Mouse (Mus musculus): Measurements from ENCODE around the gene Gm20388. TPM values are rescaled to one million over a fixed set of nuclear protein-coding genes. Genes with fewer than 3 reads are reported as not detected.

The Gm20388 gene
- polyA plus RNA-seq, 1 experiment from 2014 or later, result 47.1 TPM

- Histone ChIP-seq H3K4me3 (ENCODE audit: inconsistent target) (no peak overlapping the region), H3K79me2 (ENCODE audit: inconsistent target) (no peaks in the 10 kb centered on the region), H3K36me3 (ENCODE audit: inconsistent target) (no peaks in the 10 kb centered on the region), H3K27ac (no peak overlapping the region)
- 28% methylated on average over 6 of the region's 7 CpGs for WGBS (ENCODE audit: missing documents)
These were observed 2808.9 kb downstream of the Gm20388 start for GRCm38 (mm10) chr8:122719500-122720065.

- WGBS (ENCODE audit: missing documents), result 23% methylated on average over 25 of the region's 25 CpGs
- H3K4me3 ChIP-seq (ENCODE audit: inconsistent target), result no peak overlapping the region
- H3K36me3 ChIP-seq (ENCODE audit: inconsistent target), result no peaks in the 10 kb centered on the region
- H3K79me2 ChIP-seq (ENCODE audit: inconsistent target), result no peaks in the 10 kb centered on the region
- no peak overlapping the region for H3K27ac ChIP-seq
These were observed 2809.6 kb downstream of the Gm20388 start for GRCm38 (mm10) chr8:122720070-122720729.

GRCm38 (mm10) chr8:122720811-122721640 is 2810.4 kb downstream of the Gm20388 start:
- Histone ChIP-seq H3K79me2 (ENCODE audit: inconsistent target) (no peaks in the 10 kb centered on the region), H3K36me3 (ENCODE audit: inconsistent target) (no peaks in the 10 kb centered on the region), H3K27ac (no peak overlapping the region), H3K4me3 (ENCODE audit: inconsistent target) (no peak overlapping the region)
- WGBS (ENCODE audit: missing documents), result 34% methylated on average over 14 of the region's 14 CpGs

GRCm38 (mm10) chr8:122725187-122725586 is 2814.5 kb downstream of the Gm20388 start:
- 93% methylated on average over 6 of the region's 6 CpGs for WGBS (ENCODE audit: missing documents)
- Histone ChIP-seq H3K79me2 (ENCODE audit: inconsistent target) (no peaks in the 10 kb centered on the region), H3K27ac (no peak overlapping the region), H3K36me3 (ENCODE audit: inconsistent target) (no peaks in the 10 kb centered on the region), H3K4me3 (ENCODE audit: inconsistent target) (no peak overlapping the region)

- no peaks in the 10 kb centered on the region for H3K36me3 ChIP-seq (ENCODE audit: inconsistent target)
- H3K79me2 ChIP-seq (ENCODE audit: inconsistent target), result no peaks in the 10 kb centered on the region
- no peak overlapping the region for H3K27ac ChIP-seq
- no peak overlapping the region for H3K4me3 ChIP-seq (ENCODE audit: inconsistent target)
- 84% methylated on average over 2 of the region's 2 CpGs for WGBS (ENCODE audit: missing documents)
These were observed 2816.1 kb downstream of the Gm20388 start for GRCm38 (mm10) chr8:122726789-122727188.

- Histone ChIP-seq H3K36me3 (ENCODE audit: inconsistent target) (no peaks in the 10 kb centered on the region), H3K27ac (no peak overlapping the region), H3K4me3 (ENCODE audit: inconsistent target) (no peak overlapping the region), H3K79me2 (ENCODE audit: inconsistent target) (no peaks in the 10 kb centered on the region)
- 59% methylated on average over 5 of the region's 5 CpGs for WGBS (ENCODE audit: missing documents)
These were observed 2816.8 kb downstream of the Gm20388 start for GRCm38 (mm10) chr8:122727412-122727811.

GRCm38 (mm10) chr8:122728630-122729029 is 2818.0 kb downstream of the Gm20388 start:
- H3K27ac ChIP-seq, result no peak overlapping the region
- no peaks in the 10 kb centered on the region for H3K36me3 ChIP-seq (ENCODE audit: inconsistent target)
- no peak overlapping the region for H3K4me3 ChIP-seq (ENCODE audit: inconsistent target)
- WGBS (ENCODE audit: missing documents), result 97% methylated on average over 3 of the region's 3 CpGs
- H3K79me2 ChIP-seq (ENCODE audit: inconsistent target), result no peaks in the 10 kb centered on the region

- Histone ChIP-seq H3K79me2 (ENCODE audit: inconsistent target) (no peaks in the 10 kb centered on the region), H3K36me3 (ENCODE audit: inconsistent target) (no peaks in the 10 kb centered on the region), H3K27ac (no peak overlapping the region), H3K4me3 (ENCODE audit: inconsistent target) (no peak overlapping the region)
- WGBS (ENCODE audit: missing documents), result 67% methylated on average over 3 of the region's 3 CpGs
These were observed 2824.5 kb downstream of the Gm20388 start for GRCm38 (mm10) chr8:122735110-122735509.

GRCm38 (mm10) chr8:122735542-122736473 is 2825.2 kb downstream of the Gm20388 start:
- 21% methylated on average over 19 of the region's 19 CpGs for WGBS (ENCODE audit: missing documents)
- Histone ChIP-seq H3K27ac (no peak overlapping the region), H3K4me3 (ENCODE audit: inconsistent target) (no peak overlapping the region), H3K79me2 (ENCODE audit: inconsistent target) (no peaks in the 10 kb centered on the region), H3K36me3 (ENCODE audit: inconsistent target) (no peaks in the 10 kb centered on the region)

GRCm38 (mm10) chr8:122736623-122737022 is 2826.0 kb downstream of the Gm20388 start:
- no peak overlapping the region for H3K27ac ChIP-seq
- 82% methylated on average over 10 of the region's 11 CpGs for WGBS (ENCODE audit: missing documents)

GRCm38 (mm10) chr8:122737071-122737470 is 2826.4 kb downstream of the Gm20388 start:
- no peaks in the 10 kb centered on the region for H3K79me2 ChIP-seq (ENCODE audit: inconsistent target)
- WGBS (ENCODE audit: missing documents), result 75% methylated on average over 4 of the region's 4 CpGs
- no peak overlapping the region for H3K27ac ChIP-seq

More at GRCm38 (mm10) chr8:122736623-122737022, 2826.0 kb downstream of the Gm20388 start:
- H3K4me3 ChIP-seq (ENCODE audit: inconsistent target), result no peak overlapping the region
- no peaks in the 10 kb centered on the region for H3K79me2 ChIP-seq (ENCODE audit: inconsistent target)
- no peaks in the 10 kb centered on the region for H3K36me3 ChIP-seq (ENCODE audit: inconsistent target)

GRCm38 (mm10) chr8:122737886-122738285 is 2827.2 kb downstream of the Gm20388 start:
- no peaks in the 10 kb centered on the region for H3K36me3 ChIP-seq (ENCODE audit: inconsistent target)
- H3K27ac ChIP-seq, result no peak overlapping the region
- H3K79me2 ChIP-seq (ENCODE audit: inconsistent target), result no peaks in the 10 kb centered on the region
- H3K4me3 ChIP-seq (ENCODE audit: inconsistent target), result no peak overlapping the region
- WGBS (ENCODE audit: missing documents), result 92% methylated on average over 6 of the region's 6 CpGs

More at GRCm38 (mm10) chr8:122737071-122737470, 2826.4 kb downstream of the Gm20388 start:
- Histone ChIP-seq H3K36me3 (ENCODE audit: inconsistent target) (no peaks in the 10 kb centered on the region), H3K4me3 (ENCODE audit: inconsistent target) (no peak overlapping the region)

GRCm38 (mm10) chr8:122739102-122739725 is 2828.6 kb downstream of the Gm20388 start:
- WGBS (ENCODE audit: missing documents), result 24% methylated on average over 10 of the region's 11 CpGs
- Histone ChIP-seq H3K4me3 (ENCODE audit: inconsistent target) (no peak overlapping the region), H3K36me3 (ENCODE audit: inconsistent target) (no peaks in the 10 kb centered on the region), H3K27ac (no peak overlapping the region), H3K79me2 (ENCODE audit: inconsistent target) (no peaks in the 10 kb centered on the region)

- Histone ChIP-seq H3K36me3 (ENCODE audit: inconsistent target) (no peaks in the 10 kb centered on the region), H3K27ac (no peak overlapping the region), H3K4me3 (ENCODE audit: inconsistent target) (no peak overlapping the region), H3K79me2 (ENCODE audit: inconsistent target) (no peaks in the 10 kb centered on the region)
- 83% methylated on average over 19 of the region's 19 CpGs for WGBS (ENCODE audit: missing documents)
These were observed 2831.8 kb downstream of the Gm20388 start for GRCm38 (mm10) chr8:122742471-122742870.

Data from macrophage (primary cell).